Mouse (Mus musculus) MEL (cell line): ENCODE data around the gene Zdhhc17. TPM values are rescaled to one million over a fixed set of nuclear protein-coding genes. Genes with fewer than 3 reads are reported as not detected.

ENCODE experiments used
- DNase-seq: peaks from one replicate; pipeline ENCODE4 v3.0.0; 2011; ENCODE audit warnings: low read depth, low spot score
- H3K27ac ChIP-seq: 2 replicates; pipeline ENCODE4 v1.5.1; 2012; ENCODE audit warnings: low read depth, mild to moderate bottlenecking, control low read depth, low read length, moderate library complexity; ENCODE audit not compliant: control insufficient read depth
- H3K27me3 ChIP-seq, 2 experiments: fragments of 150-350 bp in 1 of 2; sonication (generic) in 1 of 2; 2 replicates each; pipeline ENCODE4 v1.6.1; 2012; ENCODE audit warnings: low read length in 2 of 2, mild to moderate bottlenecking in 2 of 2, improper control_type of control experiment in 1 of 2, moderate library complexity in 1 of 2; ENCODE audit not compliant: insufficient read depth in 2 of 2, control insufficient read depth in 1 of 2
- H3K36me3 ChIP-seq, 2 experiments: 2 replicates each; pipeline ENCODE4 v1.6.1; 2012 to 2014; ENCODE audit warnings: low read length in 2 of 2, improper control_type of control experiment in 1 of 2, inconsistent platforms in 1 of 2, mild to moderate bottlenecking in 1 of 2; ENCODE audit not compliant: insufficient read depth in 2 of 2, control insufficient read depth in 1 of 2
- H3K4me1 ChIP-seq, 2 experiments: fragments of 150-350 bp in 1 of 2; sonication (generic) in 1 of 2; 2 replicates each; pipeline ENCODE4 v1.6.1; 2012; ENCODE audit warnings: low read length in 2 of 2, improper control_type of control experiment in 1 of 2, mild to moderate bottlenecking in 1 of 2; ENCODE audit not compliant: insufficient read depth in 2 of 2, control insufficient read depth in 1 of 2
- H3K4me3 ChIP-seq, 2 experiments: fragments of 150-350 bp in 1 of 2; sonication (generic) in 1 of 2; 2 replicates each; pipeline ENCODE4 v1.5.1; 2012; ENCODE audit warnings: low read depth in 2 of 2, low read length in 2 of 2, mild to moderate bottlenecking in 2 of 2, moderate library complexity in 2 of 2, control low read depth in 1 of 2, improper control_type of control experiment in 1 of 2; ENCODE audit not compliant: control insufficient read depth in 1 of 2, insufficient read depth in 1 of 2
- H3K79me2 ChIP-seq: 2 replicates; pipeline ENCODE4 v1.6.1; 2012; ENCODE audit warnings: mild to moderate bottlenecking, low read length, moderate library complexity; ENCODE audit not compliant: control insufficient read depth, poor library complexity, insufficient read depth
- H3K9ac ChIP-seq: 2 replicates; pipeline ENCODE4 v1.6.1; 2012; ENCODE audit warnings: low read depth, mild to moderate bottlenecking, control low read depth, low read length, moderate library complexity; ENCODE audit not compliant: control insufficient read depth, poor library complexity, severe bottlenecking
- H3K9me3 ChIP-seq: fragments of 150-350 bp; sonication (generic); replicated peaks from 2 replicates; pipeline ENCODE4 v1.6.1; 2012; ENCODE audit warnings: mild to moderate bottlenecking, low read length, improper control_type of control experiment, moderate library complexity; ENCODE audit not compliant: insufficient read depth
- CHD1 ChIP-seq: IDR thresholded peaks from 2 replicates; pipeline ENCODE4 v1.6.1; 2012; ENCODE audit warnings: low read depth, mild to moderate bottlenecking, inconsistent platforms, low read length, improper control_type of control experiment
- CHD2 ChIP-seq: IDR thresholded peaks from 2 replicates; pipeline ENCODE4 v1.6.1; 2011; ENCODE audit warnings: low read length, improper control_type of control experiment
- GABPA ChIP-seq: IDR thresholded peaks from 2 replicates; pipeline ENCODE4 v1.6.1; 2012; ENCODE audit warnings: low read depth, mild to moderate bottlenecking, inconsistent platforms, low read length, improper control_type of control experiment, moderate library complexity
- GATA1 ChIP-seq: IDR thresholded peaks from 2 replicates; pipeline ENCODE4 v1.6.1; 2011; ENCODE audit warnings: low read depth, low read length, improper control_type of control experiment
- JUND ChIP-seq: IDR thresholded peaks from 2 replicates; pipeline ENCODE4 v1.6.1; 2011; ENCODE audit warnings: low read depth, mild to moderate bottlenecking, improper control_type of control experiment, low read length
- KAT2A ChIP-seq: conservative IDR thresholded peaks from 2 replicates; pipeline ENCODE4 v1.6.1; 2012; ENCODE audit warnings: low read depth, low read length, improper control_type of control experiment, inconsistent platforms
- MAFK ChIP-seq: IDR thresholded peaks from 2 replicates; pipeline ENCODE4 v1.6.1; 2011; ENCODE audit warnings: low read depth, mild to moderate bottlenecking, low read length, improper control_type of control experiment, borderline replicate concordance
- MAZ ChIP-seq: IDR thresholded peaks from 2 replicates; pipeline ENCODE4 v1.6.1; 2012; ENCODE audit warnings: low read depth, mild to moderate bottlenecking, inconsistent platforms, low read length, improper control_type of control experiment
- NELFE ChIP-seq: IDR thresholded peaks from 2 replicates; pipeline ENCODE4 v1.6.1; 2011; ENCODE audit warnings: low read depth, low read length, improper control_type of control experiment
- NRF1 ChIP-seq: IDR thresholded peaks from 2 replicates; pipeline ENCODE4 v1.6.1; 2014; ENCODE audit warnings: low read depth, mild to moderate bottlenecking, inconsistent platforms, low read length, improper control_type of control experiment, moderate library complexity; ENCODE audit not compliant: poor library complexity, insufficient read depth, severe bottlenecking
- POLR2AphosphoS2 ChIP-seq: IDR thresholded peaks from 2 replicates; pipeline ENCODE4 v1.6.1; 2011; ENCODE audit warnings: low read length, improper control_type of control experiment
- POLR2AphosphoS5 ChIP-seq: IDR thresholded peaks from 2 replicates; pipeline ENCODE4 v1.6.1; 2012; ENCODE audit warnings: low read depth, borderline replicate concordance, mild to moderate bottlenecking, inconsistent platforms, low read length, moderate library complexity, mixed read lengths
- UBTF ChIP-seq: IDR thresholded peaks from 2 replicates; pipeline ENCODE4 v1.6.1; 2012; ENCODE audit warnings: low read depth, mild to moderate bottlenecking, inconsistent platforms, low read length, improper control_type of control experiment, moderate library complexity, borderline replicate concordance; ENCODE audit not compliant: insufficient read depth
- ZMIZ1 ChIP-seq: IDR thresholded peaks from 2 replicates; pipeline ENCODE4 v1.6.1; 2012; ENCODE audit warnings: low read depth, mild to moderate bottlenecking, inconsistent platforms, low read length, improper control_type of control experiment, moderate library complexity
- ZNF384 ChIP-seq: IDR thresholded peaks from 2 replicates; pipeline ENCODE4 v1.6.1; 2012; ENCODE audit warnings: low read depth, mild to moderate bottlenecking, inconsistent platforms, low read length, improper control_type of control experiment
- polyA plus RNA-seq, 2 experiments: library from polyadenylated mRNA; stranded (reverse) in 1 of 2; unstranded in 1 of 2; fragments of >175 nt in 1 of 2; fragments of >200 nt in 1 of 2; gene quantifications; 2 replicates each; pipeline versions ENCODE4 v1.2.1 to v1.2.4; 2012; ENCODE audit warnings: low replicate concordance in 2 of 2, low read depth in 1 of 2; ENCODE audit not compliant: insufficient read length in 2 of 2, insufficient read depth in 1 of 2, missing spikeins in 1 of 2
- total RNA-seq: library from RNA; depleted of rRNA; stranded (reverse); fragments of 300-350 nt; gene quantifications from 2 replicates; pipeline ENCODE4 v1.2.3, GENCODE M21; 2012

The Zdhhc17 gene
- total and polyA plus RNA-seq, 3 experiments = 14.9 to 16.6 TPM; not detected in 1

DNA sequence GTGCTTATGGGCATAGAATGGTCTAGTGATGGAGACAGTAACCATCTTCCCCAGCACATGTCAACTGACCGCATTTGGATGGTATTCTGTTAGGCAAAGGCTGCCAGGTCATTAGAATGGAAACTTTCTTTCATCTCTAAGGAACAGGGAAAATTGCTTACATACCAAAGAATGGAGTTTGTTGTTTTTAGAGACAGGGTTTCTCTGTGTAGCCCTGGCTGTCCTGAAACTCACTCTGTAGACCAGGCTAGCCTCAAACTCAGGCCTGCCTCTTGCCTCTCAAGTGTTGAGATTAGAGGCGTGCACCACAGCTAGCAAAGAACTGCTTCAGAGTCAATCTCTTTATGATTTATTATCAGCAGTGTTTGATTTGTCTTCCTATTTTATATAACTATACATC is 20.9 kb upstream of the Zdhhc17 start:
- H3K27ac ChIP-seq = no peak overlapping the region
- H3K4me1 ChIP-seq = no peaks in the 10 kb centered on the region
- H3K27me3 ChIP-seq = no peaks in the 10 kb centered on the region
- H3K79me2 ChIP-seq = no peaks in the 10 kb centered on the region
- H3K9me3 ChIP-seq = no peaks in the 10 kb centered on the region
- peaks cover 0 to 3% of the 10 kb centered on the region in 2 experiments; a peak in 1 of 4 replicates for H3K36me3 ChIP-seq
- no peak overlapping the region for H3K9ac ChIP-seq
- DNase-seq = no peak
- H3K4me3 ChIP-seq = no peak overlapping the region
- TF ChIP-seq MAFK (no peak), GATA1 (no peak), CHD1 (no peak), POLR2AphosphoS2 (no peak), CHD2 (no peak), GABPA (no peak)

DNA sequence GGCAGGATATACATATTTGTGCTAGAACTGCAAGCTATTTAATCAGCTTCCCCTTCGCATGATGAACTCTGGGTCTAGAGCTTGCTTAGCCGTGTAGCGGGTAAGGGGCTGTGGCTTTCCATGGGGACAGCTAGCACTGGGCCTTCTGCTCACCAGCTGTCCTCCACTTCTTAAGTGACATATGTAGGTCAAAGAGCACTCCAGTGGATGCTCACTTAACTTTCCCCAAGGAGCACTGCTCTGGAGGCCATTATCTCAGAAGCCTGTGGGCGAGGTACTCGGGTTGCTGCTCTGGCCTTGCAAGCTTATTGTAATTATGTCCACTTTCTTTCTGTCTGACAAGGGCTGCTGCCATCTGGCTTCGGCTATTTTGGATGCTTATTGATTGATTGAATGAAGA is 16.2 kb upstream of the Zdhhc17 start:
- H3K4me1 ChIP-seq = no peaks in the 10 kb centered on the region
- TF ChIP-seq JUND = no peak
- TF ChIP-seq NELFE = no peak
- no peak for TF ChIP-seq KAT2A
- no peak for TF ChIP-seq UBTF
- TF ChIP-seq ZMIZ1 = no peak
- TF ChIP-seq ZNF384 = no peak
- no peak for TF ChIP-seq MAZ
- H3K9ac ChIP-seq = no peak overlapping the region
- no peaks in the 10 kb centered on the region for H3K36me3 ChIP-seq
- DNase-seq = no peak
- no peaks in the 10 kb centered on the region for H3K9me3 ChIP-seq
- H3K27me3 ChIP-seq = no peaks in the 10 kb centered on the region
- no peak overlapping the region for H3K27ac ChIP-seq
- H3K79me2 ChIP-seq = no peaks in the 10 kb centered on the region
- no peak overlapping the region for H3K4me3 ChIP-seq

- Histone ChIP-seq H3K9ac (no peak overlapping the region), H3K36me3 (no peaks in the 10 kb centered on the region), H3K4me1 (no peaks in the 10 kb centered on the region), H3K27me3 (no peaks in the 10 kb centered on the region; a peak in 1 of 4 replicates), H3K4me3 (no peak overlapping the region), H3K9me3 (no peaks in the 10 kb centered on the region), H3K79me2 (no peaks in the 10 kb centered on the region), H3K27ac (no peak overlapping the region)
- TF ChIP-seq NRF1 (no peak), POLR2AphosphoS5 (no peak)
- DNase-seq = no peak
Observed at GRCm38 (mm10) chr10:111024746-111025145, 14.8 kb upstream of the Zdhhc17 start.
